Mouse (Mus musculus): ENCODE measurements around the gene Terb2.
"Not testable (repeated sequence)": the region's sequence is repeated elsewhere in the genome, so short reads cannot be mapped to it uniquely, and the experiment has no call there.

DNA sequence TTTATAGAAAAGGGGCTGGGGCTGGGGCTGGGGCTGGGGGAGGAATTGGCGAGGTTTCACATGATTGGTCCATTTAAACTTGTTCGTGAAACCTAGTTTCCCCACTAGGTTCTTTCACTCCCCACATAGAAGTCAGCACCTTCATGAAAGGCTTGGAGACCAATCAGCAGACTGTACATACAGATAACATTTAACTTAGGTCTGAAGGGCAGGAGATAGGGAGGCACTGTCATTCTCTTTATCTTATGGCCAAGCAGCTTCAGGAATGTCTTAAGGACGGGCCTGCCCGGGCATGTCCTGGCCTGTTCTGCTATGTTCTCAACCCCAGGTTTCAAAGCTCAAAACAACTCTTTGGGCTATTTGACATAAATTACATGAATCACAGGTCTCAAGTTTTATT is 31.0 kb downstream of the Terb2 start:
- TF ChIP-seq MYOG (IDR thresholded peaks at IDR 0.05; ENCODE audit: control insufficient read depth in 1 of 3, insufficient read depth in 1 of 3, insufficient read length in 2 of 3, low read depth in 2 of 3); USF1 (IDR thresholded peaks at IDR 0.05; ENCODE audit: low read depth); MAX (IDR thresholded peaks at IDR 0.05; ENCODE audit: low read depth); POLR2A (IDR thresholded peaks at IDR 0.05; ENCODE audit: insufficient read length, low read depth); POLR2AphosphoS2 (IDR thresholded peaks at IDR 0.05; ENCODE audit: insufficient read length, low read depth); REST (IDR thresholded peaks at IDR 0.05; ENCODE audit: insufficient read depth, insufficient read length); E2F4 (IDR thresholded peaks at IDR 0.05; ENCODE audit: insufficient read depth); TCF3 (IDR thresholded peaks at IDR 0.05; ENCODE audit: insufficient read length, low read depth); MYOD1 (IDR thresholded peaks at IDR 0.05; ENCODE audit: control insufficient read depth in 1 of 3, insufficient read length in 2 of 3, low read depth in 2 of 3); TCF12 (IDR thresholded peaks at IDR 0.05; ENCODE audit: insufficient read depth, poor library complexity, severe bottlenecking); CEBPB (IDR thresholded peaks at IDR 0.05; ENCODE audit: insufficient read depth, poor library complexity, severe bottlenecking); SRF (IDR thresholded peaks at IDR 0.05; ENCODE audit: control insufficient read depth, insufficient read length, low read depth): not testable (repeated sequence)

All from myocyte (in vitro differentiated cells).